Mouse (Mus musculus): ENCODE data around the gene Fkbp9. TPM values are rescaled to one million over a fixed set of nuclear protein-coding genes. Genes with fewer than 3 reads are reported as not detected.

Gene Fkbp9
- polyA plus RNA-seq, 1 experiment from 2014 or later = 26.2 TPM

- Histone ChIP-seq H3K9me3 (replicated peaks) (no peaks in the 10 kb centered on the region), H3K4me1 (replicated peaks) (peaks cover 4% of the 10 kb centered on the region), H3K27ac (no peak overlapping the region), H3K27me3 (peaks cover 13% of the 10 kb centered on the region), H3K9ac (no peak overlapping the region), H3K4me2 (no peak overlapping the region), H3K36me3 (no peaks in the 10 kb centered on the region), H3K4me3 (replicated peaks) (no peak overlapping the region)
- ATAC-seq (ENCODE audit: low read depth) = no peak
- WGBS (ENCODE audit: insufficient replicate concordance) = 82% methylated on average over 4 of the region's 4 CpGs
- no peak for DNase-seq
Measured at GRCm38 (mm10) chr6:56805026-56805425, 26.8 kb upstream of the Fkbp9 start.

GRCm38 (mm10) chr6:56806195-56806594, 25.7 kb upstream of the Fkbp9 start:
- Histone ChIP-seq H3K9me3 (replicated peaks) (no peaks in the 10 kb centered on the region), H3K4me2 (no peak overlapping the region), H3K4me3 (replicated peaks) (no peak overlapping the region), H3K36me3 (no peaks in the 10 kb centered on the region), H3K4me1 (replicated peaks) (peaks cover 4% of the 10 kb centered on the region), H3K9ac (no peak overlapping the region), H3K27me3 (peaks cover 13% of the 10 kb centered on the region), H3K27ac (no peak overlapping the region)
- WGBS (ENCODE audit: insufficient replicate concordance) = 54% methylated on average over 2 of the region's 2 CpGs
- no peak for ATAC-seq (ENCODE audit: low read depth)
- no peak for DNase-seq

- Histone ChIP-seq H3K27me3 (peaks cover 13% of the 10 kb centered on the region), H3K4me3 (replicated peaks) (no peak overlapping the region), H3K4me2 (no peak overlapping the region), H3K4me1 (replicated peaks) (no peaks in the 10 kb centered on the region), H3K36me3 (no peaks in the 10 kb centered on the region), H3K27ac (no peak overlapping the region), H3K9me3 (replicated peaks) (no peaks in the 10 kb centered on the region), H3K9ac (no peak overlapping the region)
- ATAC-seq (ENCODE audit: low read depth) = peak; percentile 66; the same call in 1 of the 2 replicates
- DNase-seq = peak; percentile 22
- 17% methylated on average over 3 of the region's 3 CpGs for WGBS (ENCODE audit: insufficient replicate concordance)
Measured at GRCm38 (mm10) chr6:56808656-56809055, 23.2 kb upstream of the Fkbp9 start.

- H3K4me1 ChIP-seq (replicated peaks) = no peaks in the 10 kb centered on the region
- no peak overlapping the region for H3K4me3 ChIP-seq (replicated peaks)
- H3K9me3 ChIP-seq (replicated peaks) = no peaks in the 10 kb centered on the region
- WGBS (ENCODE audit: insufficient replicate concordance) = 63% methylated on average over 2 of the region's 2 CpGs
- no peak for DNase-seq
- H3K27me3 ChIP-seq = 0 out of 2 replicates have a peak, but pooled peaks cover under 1% of the 10 kb centered on the region
- no peak for ATAC-seq (ENCODE audit: low read depth)
- H3K9ac ChIP-seq = no peak overlapping the region
- no peaks in the 10 kb centered on the region for H3K36me3 ChIP-seq
- no peak overlapping the region for H3K4me2 ChIP-seq
- H3K27ac ChIP-seq = no peak overlapping the region
Measured at GRCm38 (mm10) chr6:56813332-56813731, 18.5 kb upstream of the Fkbp9 start.

GRCm38 (mm10) chr6:56818436-56819123, 13.3 kb upstream of the Fkbp9 start:
- no peak overlapping the region for H3K4me2 ChIP-seq
- H3K36me3 ChIP-seq = no peaks in the 10 kb centered on the region
- no peak overlapping the region for H3K4me3 ChIP-seq (replicated peaks)
- H3K9me3 ChIP-seq (replicated peaks) = no peaks in the 10 kb centered on the region
- no peak overlapping the region for H3K9ac ChIP-seq
- ATAC-seq (ENCODE audit: low read depth) (no peak), DNase-seq (no peak)
- H3K27ac ChIP-seq = no peak overlapping the region
- 59% methylated on average over 5 of the region's 5 CpGs for WGBS (ENCODE audit: insufficient replicate concordance)
- no peaks in the 10 kb centered on the region for H3K4me1 ChIP-seq (replicated peaks)
- H3K27me3 ChIP-seq = no peaks in the 10 kb centered on the region

GRCm38 (mm10) chr6:56819124-56819487, 12.8 kb upstream of the Fkbp9 start:
- WGBS (ENCODE audit: insufficient replicate concordance) = 58% methylated on average over 2 of the region's 2 CpGs
- no peak overlapping the region for H3K4me2 ChIP-seq
- no peaks in the 10 kb centered on the region for H3K36me3 ChIP-seq
- no peaks in the 10 kb centered on the region for H3K4me1 ChIP-seq (replicated peaks)
- DNase-seq (no peak), ATAC-seq (ENCODE audit: low read depth) (no peak)
- no peak overlapping the region for H3K27ac ChIP-seq
- H3K27me3 ChIP-seq = no peaks in the 10 kb centered on the region
- no peak overlapping the region for H3K9ac ChIP-seq
- no peaks in the 10 kb centered on the region for H3K9me3 ChIP-seq (replicated peaks)
- no peak overlapping the region for H3K4me3 ChIP-seq (replicated peaks)

GRCm38 (mm10) chr6:56825657-56826056, 6.2 kb upstream of the Fkbp9 start:
- 39% methylated on average over 3 of the region's 3 CpGs for WGBS (ENCODE audit: insufficient replicate concordance)
- Histone ChIP-seq H3K4me1 (replicated peaks) (peaks cover 12% of the 10 kb centered on the region), H3K27ac (no peak overlapping the region), H3K4me2 (no peak overlapping the region), H3K36me3 (no peaks in the 10 kb centered on the region), H3K4me3 (replicated peaks) (no peak overlapping the region), H3K9me3 (replicated peaks) (no peaks in the 10 kb centered on the region), H3K27me3 (no peaks in the 10 kb centered on the region), H3K9ac (no peak overlapping the region)
- peak; percentile 43; the same call in 1 of the 2 replicates for ATAC-seq (ENCODE audit: low read depth)
- DNase-seq = no peak

- Histone ChIP-seq H3K4me2 (peak overlapping the region; percentile 94), H3K4me1 (replicated peaks) (peaks cover 20% of the 10 kb centered on the region), H3K27ac (peak overlapping the region; percentile 43; the same call in 1 of the 2 replicates), H3K9ac (peak overlapping the region; percentile 77), H3K4me3 (replicated peaks) (peak overlapping the region; percentile 70), H3K27me3 (peaks cover 6% of the 10 kb centered on the region), H3K36me3 (peaks cover 2% of the 10 kb centered on the region; the same call in 1 of the 2 replicates), H3K9me3 (replicated peaks) (no peaks in the 10 kb centered on the region)
- DNase-seq = no peak
- 6% methylated on average over 15 of the region's 15 CpGs for WGBS (ENCODE audit: insufficient replicate concordance)
- ATAC-seq (ENCODE audit: low read depth) = peak; percentile 13; the same call in 1 of the 2 replicates
Measured at GRCm38 (mm10) chr6:56832407-56832796, 543 bp downstream of the Fkbp9 start.

GRCm38 (mm10) chr6:56832830-56833229, 971 bp downstream of the Fkbp9 start:
- H3K4me2 ChIP-seq = peak overlapping the region; percentile 94
- DNase-seq = no peak
- no peak for ATAC-seq (ENCODE audit: low read depth)
- peaks cover 6% of the 10 kb centered on the region for H3K27me3 ChIP-seq
- no peak overlapping the region for H3K27ac ChIP-seq
- H3K36me3 ChIP-seq = peaks cover 2% of the 10 kb centered on the region; the same call in 1 of the 2 replicates
- H3K4me1 ChIP-seq (replicated peaks) = peaks cover 20% of the 10 kb centered on the region
- H3K4me3 ChIP-seq (replicated peaks) = peak overlapping the region; percentile 70
- H3K9me3 ChIP-seq (replicated peaks) = no peaks in the 10 kb centered on the region
- peak overlapping the region; percentile 77; the same call in 1 of the 2 replicates for H3K9ac ChIP-seq

GRCm38 (mm10) chr6:56834769-56835168, 2.9 kb downstream of the Fkbp9 start:
- DNase-seq = no peak
- WGBS (ENCODE audit: insufficient replicate concordance) = 80% methylated on average over 5 of the region's 5 CpGs
- Histone ChIP-seq H3K27me3 (peaks cover 6% of the 10 kb centered on the region), H3K36me3 (peaks cover 2% of the 10 kb centered on the region; the same call in 1 of the 2 replicates), H3K4me1 (replicated peaks) (peaks cover 30% of the 10 kb centered on the region), H3K9ac (no peak overlapping the region), H3K4me2 (no peak overlapping the region), H3K27ac (no peak overlapping the region), H3K9me3 (replicated peaks) (no peaks in the 10 kb centered on the region), H3K4me3 (replicated peaks) (no peak overlapping the region)
- no peak for ATAC-seq (ENCODE audit: low read depth)

GRCm38 (mm10) chr6:56835532-56835931, 3.7 kb downstream of the Fkbp9 start:
- Histone ChIP-seq H3K4me3 (replicated peaks) (no peak overlapping the region), H3K9me3 (replicated peaks) (no peaks in the 10 kb centered on the region), H3K4me1 (replicated peaks) (peaks cover 30% of the 10 kb centered on the region), H3K9ac (no peak overlapping the region), H3K27ac (no peak overlapping the region), H3K36me3 (peaks cover 2% of the 10 kb centered on the region; the same call in 1 of the 2 replicates), H3K27me3 (peaks cover 6% of the 10 kb centered on the region), H3K4me2 (no peak overlapping the region)
- DNase-seq = no peak
- ATAC-seq (ENCODE audit: low read depth) = no peak
- 83% methylated on average over 10 of the region's 10 CpGs for WGBS (ENCODE audit: insufficient replicate concordance)

GRCm38 (mm10) chr6:56837166-56837565, 5.3 kb downstream of the Fkbp9 start:
- ATAC-seq (ENCODE audit: low read depth) = no peak
- no peak overlapping the region for H3K9ac ChIP-seq
- peaks cover 28% of the 10 kb centered on the region for H3K4me1 ChIP-seq (replicated peaks)
- H3K27ac ChIP-seq = no peak overlapping the region
- H3K36me3 ChIP-seq = peaks cover 2% of the 10 kb centered on the region; the same call in 1 of the 2 replicates
- 83% methylated on average over 12 of the region's 12 CpGs for WGBS (ENCODE audit: insufficient replicate concordance)
- no peaks in the 10 kb centered on the region for H3K9me3 ChIP-seq (replicated peaks)
- H3K4me3 ChIP-seq (replicated peaks) = no peak overlapping the region
- H3K4me2 ChIP-seq = no peak overlapping the region
- H3K27me3 ChIP-seq = no peaks in the 10 kb centered on the region
- no peak for DNase-seq
